Mouse (Mus musculus) effector memory CD4-positive, alpha-beta T cell, adult 7 months (primary cell): ENCODE results near the gene Hist1h4a. TPM values are rescaled to one million over a fixed set of nuclear protein-coding genes. Genes with fewer than 3 reads are reported as not detected.

ENCODE experiments used
- polyA plus RNA-seq: library from polyadenylated mRNA; unstranded; fragments of 100-300 nt; shearing (Covaris generic); gene quantifications from one replicate; pipeline ENCODE4 v1.2.1, GENCODE M21; 2017

Hist1h4a gene
- polyA plus RNA-seq = 1.1 TPM

DNA sequence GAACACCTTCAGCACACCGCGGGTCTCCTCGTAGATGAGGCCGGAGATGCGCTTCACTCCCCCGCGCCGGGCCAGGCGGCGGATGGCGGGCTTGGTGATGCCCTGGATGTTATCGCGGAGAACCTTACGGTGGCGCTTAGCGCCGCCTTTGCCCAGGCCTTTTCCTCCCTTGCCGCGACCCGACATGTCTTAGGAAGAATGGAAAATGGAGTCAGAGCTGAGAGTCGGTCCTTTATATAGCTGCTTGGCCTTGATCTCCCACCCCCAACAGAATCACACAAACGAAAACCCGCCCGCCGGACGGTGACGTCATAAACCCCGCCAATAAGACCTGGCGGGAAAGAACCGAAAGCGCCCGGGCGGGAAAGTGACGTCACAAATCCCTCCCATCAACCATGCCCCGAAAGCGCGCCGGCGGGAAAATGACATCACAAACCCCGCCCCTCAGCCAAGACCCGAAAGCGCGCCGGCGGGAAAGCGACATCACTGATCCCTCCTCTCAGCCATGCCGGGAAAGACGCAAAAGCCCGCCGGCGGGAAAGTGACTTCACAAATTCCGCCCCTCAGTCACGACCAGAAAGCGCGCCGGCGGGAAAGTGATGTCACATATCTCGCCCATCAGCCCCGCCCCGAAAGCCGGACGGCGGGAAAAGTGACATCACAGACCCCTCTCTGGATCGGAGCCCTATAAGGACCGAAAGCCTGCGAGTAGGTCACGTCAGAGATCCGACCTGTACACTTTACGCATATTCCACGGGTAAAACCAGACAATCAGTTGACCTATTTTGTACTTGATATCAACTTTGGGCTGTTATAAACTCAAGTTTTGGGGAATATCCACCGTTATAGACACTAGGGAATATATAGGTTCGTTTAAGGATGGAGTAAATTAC lies at the start of gene Hist1h4a:
Hist1h4a (minus strand) TSS at position 259 of the 893 bp plus-strand sequence.

DNA sequence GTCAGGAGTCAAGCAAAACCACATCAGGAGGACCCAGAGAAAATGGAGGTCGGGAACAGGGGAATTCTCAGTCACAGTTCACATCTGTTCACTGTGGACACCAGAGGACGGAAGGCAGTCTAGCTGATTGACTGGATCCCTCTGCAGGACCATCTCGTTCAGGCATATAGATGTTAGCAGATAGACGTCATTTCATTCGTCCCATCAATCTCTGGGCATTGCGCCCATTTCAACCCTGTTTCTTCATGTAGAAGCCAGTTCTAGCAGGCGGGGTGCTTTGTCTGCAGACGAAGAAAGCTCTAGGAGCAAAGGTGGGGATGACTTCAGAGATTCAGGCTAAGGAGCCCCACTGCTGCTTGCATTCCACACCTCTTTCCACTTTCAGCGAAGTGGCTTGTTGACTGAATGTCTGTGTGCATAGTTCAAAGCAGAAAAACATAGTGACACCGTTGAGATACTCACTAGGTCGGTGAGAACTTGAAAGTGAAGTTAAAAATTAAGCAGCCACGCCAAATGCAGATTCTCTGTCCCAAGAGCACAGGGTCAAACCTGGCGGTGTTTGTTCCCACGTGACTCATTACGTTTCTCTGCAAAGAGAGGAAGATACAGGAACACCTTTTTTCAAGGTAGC lies 45.5 kb upstream of the Hist1h4a start, which contains the start of gene Slc17a2:
Slc17a2 (plus strand) TSS at position 572 of the 631 bp plus-strand sequence.

DNA sequence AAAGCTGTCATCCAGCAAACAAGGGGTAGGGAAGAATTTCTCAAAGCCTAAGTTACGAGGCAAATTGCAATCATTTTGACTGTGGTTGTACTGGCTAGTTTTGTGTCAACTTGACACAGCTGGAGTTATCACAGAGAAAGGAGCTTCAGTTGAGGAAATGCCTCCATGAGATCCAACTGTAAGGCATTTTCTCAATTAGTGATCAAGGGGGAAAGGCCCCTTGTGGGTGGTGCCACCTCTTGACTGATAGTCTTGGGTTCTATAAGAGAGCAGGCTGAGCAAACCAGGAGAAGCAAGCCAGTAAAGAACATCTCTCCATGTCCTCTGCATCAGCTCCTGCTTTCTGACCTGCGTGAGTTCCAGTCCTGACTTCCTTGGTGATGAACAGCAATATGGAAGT lies 8.6 kb upstream of the Hist1h4a start, which contains the start of gene Trim38:
Trim38 (plus strand) TSS at position 301 of the 400 bp plus-strand sequence.

DNA sequence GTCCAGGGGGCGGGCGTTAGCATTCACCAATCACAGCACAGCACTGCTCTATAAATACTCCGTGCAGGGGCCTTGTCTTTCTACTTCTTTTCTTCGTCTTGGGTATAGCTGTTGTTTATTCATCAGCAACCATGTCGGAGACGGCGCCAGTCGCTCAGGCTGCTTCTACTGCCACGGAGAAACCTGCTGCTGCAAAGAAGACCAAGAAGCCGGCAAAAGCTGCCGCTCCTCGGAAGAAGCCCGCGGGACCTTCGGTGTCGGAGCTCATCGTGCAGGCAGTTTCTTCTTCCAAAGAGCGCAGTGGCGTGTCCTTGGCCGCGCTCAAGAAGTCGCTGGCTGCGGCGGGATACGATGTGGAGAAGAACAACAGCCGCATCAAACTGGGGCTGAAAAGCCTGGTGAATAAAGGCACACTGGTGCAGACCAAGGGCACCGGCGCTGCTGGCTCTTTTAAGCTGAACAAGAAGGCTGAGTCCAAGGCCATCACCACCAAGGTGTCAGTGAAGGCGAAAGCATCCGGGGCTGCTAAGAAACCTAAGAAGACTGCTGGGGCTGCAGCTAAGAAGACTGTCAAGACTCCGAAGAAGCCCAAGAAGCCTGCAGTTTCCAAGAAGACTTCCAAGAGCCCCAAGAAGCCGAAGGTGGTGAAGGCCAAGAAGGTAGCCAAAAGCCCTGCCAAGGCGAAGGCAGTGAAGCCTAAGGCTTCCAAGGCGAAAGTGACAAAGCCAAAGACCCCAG lies 2.7 kb upstream of the Hist1h4a start, which contains the start of gene Hist1h1a:
Hist1h1a (plus strand) TSS at position 81 of the 738 bp plus-strand sequence.

DNA sequence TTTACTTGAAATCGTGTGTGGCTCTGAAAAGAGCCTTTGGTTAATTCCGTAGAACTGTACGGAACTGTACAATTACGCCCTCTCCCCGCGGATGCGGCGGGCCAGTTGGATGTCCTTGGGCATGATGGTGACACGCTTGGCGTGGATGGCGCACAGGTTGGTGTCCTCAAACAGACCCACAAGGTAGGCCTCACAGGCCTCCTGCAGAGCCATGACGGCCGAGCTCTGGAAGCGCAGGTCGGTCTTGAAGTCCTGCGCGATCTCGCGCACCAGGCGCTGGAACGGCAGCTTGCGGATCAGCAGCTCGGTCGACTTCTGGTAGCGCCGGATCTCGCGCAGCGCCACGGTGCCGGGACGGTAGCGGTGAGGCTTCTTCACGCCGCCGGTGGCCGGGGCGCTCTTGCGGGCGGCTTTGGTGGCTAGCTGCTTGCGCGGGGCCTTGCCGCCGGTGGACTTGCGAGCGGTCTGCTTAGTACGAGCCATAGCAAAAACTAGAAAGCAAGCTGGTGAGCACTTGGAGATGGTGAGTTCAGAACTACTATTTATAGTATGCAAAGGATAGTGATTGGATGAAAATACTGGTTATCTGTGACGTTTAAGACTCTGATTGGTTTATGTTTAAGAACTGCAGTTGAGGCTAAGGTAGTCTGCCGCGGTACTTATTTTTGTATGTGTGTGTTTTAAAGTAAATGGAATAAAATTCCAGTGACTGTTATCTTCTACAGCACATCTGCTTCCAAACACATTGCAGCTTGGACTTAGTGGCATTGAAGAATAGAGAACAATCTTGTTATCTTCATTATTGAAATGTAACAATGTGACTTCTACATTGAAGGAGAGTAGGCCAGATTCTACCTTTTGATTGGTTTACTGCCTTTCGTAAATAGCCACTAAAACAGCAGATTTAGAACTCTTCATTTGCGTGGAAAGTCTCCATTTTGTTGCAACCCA lies 1.1 kb upstream of the Hist1h4a start, which contains the start of gene Hist1h3a:
Hist1h3a (minus strand) TSS at position 516 of the 951 bp plus-strand sequence.

DNA sequence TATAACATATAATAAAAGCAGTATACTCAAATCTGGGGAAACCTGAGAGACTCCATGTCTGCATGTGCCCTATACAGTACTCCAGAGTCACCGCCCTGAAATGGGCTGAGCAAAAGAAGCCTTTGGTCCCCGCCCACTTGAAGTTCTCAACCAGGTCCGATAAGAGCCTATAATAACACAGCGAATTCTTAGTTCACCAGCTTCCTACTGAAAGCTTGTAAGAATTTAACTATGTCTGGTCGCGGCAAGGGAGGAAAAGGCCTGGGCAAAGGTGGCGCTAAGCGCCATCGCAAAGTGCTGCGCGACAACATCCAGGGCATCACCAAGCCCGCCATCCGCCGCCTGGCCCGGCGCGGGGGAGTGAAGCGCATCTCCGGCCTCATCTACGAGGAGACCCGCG lies 4.2 kb downstream of the Hist1h4a start, which contains the start of gene Hist1h4b:
Hist1h4b (plus strand) TSS at position 224 of the 400 bp plus-strand sequence.

DNA sequence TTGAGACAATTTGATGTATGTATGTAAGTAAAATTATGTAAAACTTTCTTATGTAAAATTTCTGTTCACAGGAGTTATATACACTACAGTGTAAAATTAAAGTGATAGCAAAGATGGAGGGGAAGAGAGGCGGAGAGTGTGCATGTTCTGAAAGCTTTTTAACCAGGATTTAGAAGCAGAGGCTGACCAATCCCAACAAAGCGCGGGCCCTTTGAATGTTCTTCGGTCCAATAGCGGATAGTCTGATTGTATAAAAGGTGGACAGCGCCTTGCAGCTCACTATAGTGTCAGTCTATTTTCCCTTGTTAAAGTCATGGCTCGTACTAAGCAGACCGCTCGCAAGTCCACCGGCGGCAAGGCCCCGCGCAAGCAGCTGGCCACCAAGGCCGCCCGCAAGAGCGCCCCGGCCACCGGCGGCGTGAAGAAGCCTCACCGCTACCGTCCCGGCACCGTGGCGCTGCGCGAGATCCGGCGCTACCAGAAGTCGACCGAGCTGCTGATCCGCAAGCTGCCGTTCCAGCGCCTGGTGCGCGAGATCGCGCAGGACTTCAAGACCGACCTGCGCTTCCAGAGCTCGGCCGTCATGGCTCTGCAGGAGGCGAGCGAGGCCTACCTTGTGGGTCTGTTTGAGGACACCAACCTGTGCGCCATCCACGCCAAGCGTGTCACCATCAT lies 8.8 kb downstream of the Hist1h4a start, which contains the start of gene Hist1h3b:
Hist1h3b (plus strand) TSS at position 201 of the 675 bp plus-strand sequence.

DNA sequence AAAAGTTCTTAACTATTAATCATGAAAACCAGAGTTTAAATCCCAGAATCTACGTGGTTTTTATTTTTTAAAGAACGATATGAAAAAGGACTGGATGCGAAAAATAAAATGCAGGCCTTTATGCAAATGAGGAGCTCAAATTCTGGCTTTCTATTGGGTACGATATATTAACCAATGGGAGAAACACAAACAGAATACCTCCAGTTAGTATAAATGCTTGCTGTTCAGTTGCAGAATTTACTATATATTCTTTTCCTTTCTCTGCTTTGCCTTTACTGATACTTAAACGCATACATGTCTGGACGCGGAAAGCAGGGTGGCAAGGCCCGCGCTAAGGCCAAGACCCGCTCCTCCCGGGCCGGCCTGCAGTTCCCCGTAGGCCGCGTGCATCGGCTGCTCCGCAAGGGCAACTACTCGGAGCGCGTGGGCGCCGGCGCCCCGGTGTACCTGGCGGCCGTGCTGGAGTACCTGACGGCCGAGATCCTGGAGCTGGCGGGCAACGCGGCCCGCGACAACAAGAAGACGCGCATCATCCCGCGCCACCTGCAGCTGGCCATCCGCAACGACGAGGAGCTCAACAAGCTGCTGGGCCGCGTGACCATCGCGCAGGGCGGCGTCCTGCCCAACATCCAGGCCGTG lies 10.1 kb downstream of the Hist1h4a start, which contains the start of gene Hist1h2ab:
Hist1h2ab (plus strand) TSS at position 288 of the 639 bp plus-strand sequence.

DNA sequence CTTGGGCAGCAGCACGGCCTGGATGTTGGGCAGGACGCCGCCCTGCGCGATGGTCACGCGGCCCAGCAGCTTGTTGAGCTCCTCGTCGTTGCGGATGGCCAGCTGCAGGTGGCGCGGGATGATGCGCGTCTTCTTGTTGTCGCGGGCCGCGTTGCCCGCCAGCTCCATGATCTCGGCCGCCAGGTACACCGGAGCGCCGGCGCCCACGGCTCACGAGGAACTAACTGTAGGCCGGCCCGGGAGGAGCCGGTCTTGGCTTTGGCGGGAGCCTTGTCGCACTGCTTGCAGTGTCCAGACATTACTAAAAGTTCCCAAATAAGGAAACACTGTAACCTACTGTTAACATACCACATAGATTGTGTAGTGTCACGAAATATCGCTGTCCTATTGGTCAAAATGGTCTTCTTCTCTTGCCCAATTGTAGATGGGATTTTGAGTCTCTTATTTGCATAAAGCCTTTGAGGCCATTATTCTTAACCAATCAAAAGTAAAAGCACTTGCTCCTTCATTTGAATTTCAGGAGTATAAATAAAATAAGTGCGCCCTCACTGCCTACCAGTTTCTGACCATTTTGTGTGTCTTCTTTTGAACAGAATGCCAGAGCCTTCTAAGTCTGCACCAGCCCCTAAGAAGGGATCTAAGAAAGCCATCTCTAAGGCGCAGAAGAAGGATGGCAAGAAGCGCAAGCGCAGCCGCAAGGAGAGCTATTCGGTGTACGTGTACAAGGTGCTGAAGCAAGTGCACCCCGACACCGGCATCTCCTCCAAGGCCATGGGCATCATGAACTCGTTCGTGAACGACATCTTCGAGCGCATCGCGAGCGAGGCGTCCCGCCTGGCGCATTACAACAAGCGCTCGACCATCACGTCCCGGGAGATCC lies 14.6 kb downstream of the Hist1h4a start, which contains the start of gene Hist1h2bb:
Hist1h2bb (plus strand) TSS at position 534 of the 880 bp plus-strand sequence.

DNA sequence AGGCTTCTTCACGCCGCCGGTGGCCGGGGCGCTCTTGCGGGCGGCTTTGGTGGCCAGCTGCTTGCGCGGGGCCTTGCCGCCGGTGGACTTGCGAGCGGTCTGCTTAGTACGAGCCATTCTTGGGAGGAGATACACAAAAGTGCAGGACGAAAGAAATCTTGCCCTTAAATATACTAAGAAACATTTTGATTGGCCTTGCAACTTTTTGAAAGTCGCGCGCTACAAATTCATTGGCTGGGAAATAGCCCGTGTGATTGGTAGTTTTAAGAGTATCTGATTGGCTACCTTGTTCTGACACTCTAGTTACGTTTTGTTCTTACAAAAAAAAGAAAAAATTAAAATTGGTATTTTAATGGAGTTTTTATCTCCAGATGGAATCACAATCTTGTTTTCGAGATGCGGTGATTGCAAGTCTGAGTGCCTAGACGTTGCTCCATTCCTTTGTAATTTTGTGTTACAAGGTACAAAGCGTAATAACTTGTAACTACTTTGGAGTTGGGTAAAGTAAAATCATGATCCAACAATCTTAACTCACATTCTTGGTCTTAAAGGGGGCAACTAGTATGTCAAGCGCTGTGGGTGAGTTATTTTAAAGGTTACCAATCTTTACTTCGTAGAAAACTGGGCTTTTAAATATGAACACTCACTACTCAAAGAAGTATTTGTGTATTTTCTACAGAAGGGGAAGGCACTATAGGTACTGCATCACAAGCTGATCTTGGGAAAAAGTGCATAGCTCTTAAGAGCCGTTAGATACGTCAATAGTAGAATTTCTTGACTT lies 15.5 kb downstream of the Hist1h4a start, which contains the start of gene Hist1h3c:
Hist1h3c (minus strand) TSS at position 222 of the 781 bp plus-strand sequence.

DNA sequence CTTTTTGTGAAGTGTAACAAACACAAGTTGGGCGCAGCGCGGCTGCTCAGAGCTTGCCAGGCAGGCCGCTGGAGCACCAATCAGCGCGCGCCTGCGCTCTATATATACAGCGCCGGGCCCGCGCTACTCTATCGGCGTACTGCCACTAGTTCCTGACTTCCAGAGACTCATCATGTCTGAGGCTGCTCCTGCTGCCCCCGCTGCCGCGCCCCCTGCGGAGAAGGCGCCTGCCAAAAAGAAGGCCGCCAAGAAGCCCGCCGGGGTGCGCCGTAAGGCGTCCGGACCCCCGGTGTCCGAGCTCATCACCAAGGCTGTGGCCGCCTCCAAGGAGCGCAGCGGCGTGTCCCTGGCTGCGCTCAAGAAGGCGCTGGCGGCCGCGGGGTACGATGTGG lies 22.4 kb downstream of the Hist1h4a start, which contains the start of gene Hist1h1c:
Hist1h1c (plus strand) TSS at position 132 of the 392 bp plus-strand sequence.

Other genes starting within 250 kb of the Hist1h4a start
- 1.2 TPM for gene Hist1h4h, start 230.2 kb downstream of the Hist1h4a start, polyA plus RNA-seq
- gene Hist1h2af, start 227.3 kb downstream of the Hist1h4a start, polyA plus RNA-seq = not detected
- gene Hist1h3g, start 225.8 kb downstream of the Hist1h4a start, polyA plus RNA-seq = not detected
- 0.85 TPM for gene Hist1h2bh, start 217.8 kb downstream of the Hist1h4a start, polyA plus RNA-seq
- gene Hist1h3f, start 217.2 kb downstream of the Hist1h4a start, polyA plus RNA-seq = 0.99 TPM
- gene Hist1h4f, start 209.6 kb downstream of the Hist1h4a start, polyA plus RNA-seq = not detected
- gene Hist1h1d, start 208.0 kb downstream of the Hist1h4a start, polyA plus RNA-seq = 0.15 TPM
- 0.98 TPM for gene Hist1h3e, start 198.9 kb downstream of the Hist1h4a start, polyA plus RNA-seq
- gene Hist1h2ae, start 190.0 kb downstream of the Hist1h4a start, polyA plus RNA-seq = 1.8 TPM
- not detected for gene Hist1h2bg, start 189.8 kb downstream of the Hist1h4a start, polyA plus RNA-seq
- gene Hist1h2bf, start 187.0 kb downstream of the Hist1h4a start, polyA plus RNA-seq = not detected
- not detected for gene Hist1h2ad, start 186.8 kb downstream of the Hist1h4a start, polyA plus RNA-seq
- not detected for gene Hist1h3d, start 185.5 kb downstream of the Hist1h4a start, polyA plus RNA-seq
- gene Hist1h4d, start 179.6 kb downstream of the Hist1h4a start, polyA plus RNA-seq = 15.2 TPM
- 0.89 TPM for gene Hist1h2be, start 140.1 kb downstream of the Hist1h4a start, polyA plus RNA-seq
- 4.5 TPM for gene Hist1h1e, start 138.7 kb downstream of the Hist1h4a start, polyA plus RNA-seq
- not detected for gene Hist1h2ac, start 77.3 kb downstream of the Hist1h4a start, polyA plus RNA-seq
- gene Hist1h2bc, start 77.0 kb downstream of the Hist1h4a start, polyA plus RNA-seq = 12.6 TPM
- not detected for gene Hist1h1t, start 65.4 kb downstream of the Hist1h4a start, polyA plus RNA-seq
- 3.6 TPM for gene Hist1h4c, start 62.8 kb downstream of the Hist1h4a start, polyA plus RNA-seq
- gene Hfe, start 50.4 kb downstream of the Hist1h4a start, polyA plus RNA-seq = not detected
- gene Hist1h1c, start 22.4 kb downstream of the Hist1h4a start, polyA plus RNA-seq = 38.7 TPM
- gene Hist1h3c, start 15.6 kb downstream of the Hist1h4a start, polyA plus RNA-seq = not detected
- not detected for gene Hist1h2bb, start 14.5 kb downstream of the Hist1h4a start, polyA plus RNA-seq
- not detected for gene Hist1h2ab, start 10.1 kb downstream of the Hist1h4a start, polyA plus RNA-seq
- not detected for gene Hist1h3b, start 9.0 kb downstream of the Hist1h4a start, polyA plus RNA-seq
- 6.7 TPM for gene Hist1h4b, start 4.2 kb downstream of the Hist1h4a start, polyA plus RNA-seq
- 3.4 TPM for gene Hist1h3a, start 1.2 kb upstream of the Hist1h4a start, polyA plus RNA-seq
- not detected for gene Hist1h1a, start 2.4 kb upstream of the Hist1h4a start, polyA plus RNA-seq
- not detected for gene Trim38, start 8.7 kb upstream of the Hist1h4a start, polyA plus RNA-seq
- not detected for gene Slc17a2, start 45.8 kb upstream of the Hist1h4a start, polyA plus RNA-seq
- not detected for gene Slc17a3, start 78.2 kb upstream of the Hist1h4a start, polyA plus RNA-seq
- 0.73 TPM for gene Slc17a1, start 106.5 kb upstream of the Hist1h4a start, polyA plus RNA-seq
- gene Slc17a4, start 153.8 kb upstream of the Hist1h4a start, polyA plus RNA-seq = 0.15 TPM
- gene Hist1h2ba, start 172.9 kb upstream of the Hist1h4a start, polyA plus RNA-seq = not detected
- gene Hist1h2aa, start 173.2 kb upstream of the Hist1h4a start, polyA plus RNA-seq = not detected
- gene Scgn, start 230.0 kb upstream of the Hist1h4a start, polyA plus RNA-seq = not detected